Comparison of ENCODE assay signal across 14 mouse cellular contexts in the genomic region with DNA sequence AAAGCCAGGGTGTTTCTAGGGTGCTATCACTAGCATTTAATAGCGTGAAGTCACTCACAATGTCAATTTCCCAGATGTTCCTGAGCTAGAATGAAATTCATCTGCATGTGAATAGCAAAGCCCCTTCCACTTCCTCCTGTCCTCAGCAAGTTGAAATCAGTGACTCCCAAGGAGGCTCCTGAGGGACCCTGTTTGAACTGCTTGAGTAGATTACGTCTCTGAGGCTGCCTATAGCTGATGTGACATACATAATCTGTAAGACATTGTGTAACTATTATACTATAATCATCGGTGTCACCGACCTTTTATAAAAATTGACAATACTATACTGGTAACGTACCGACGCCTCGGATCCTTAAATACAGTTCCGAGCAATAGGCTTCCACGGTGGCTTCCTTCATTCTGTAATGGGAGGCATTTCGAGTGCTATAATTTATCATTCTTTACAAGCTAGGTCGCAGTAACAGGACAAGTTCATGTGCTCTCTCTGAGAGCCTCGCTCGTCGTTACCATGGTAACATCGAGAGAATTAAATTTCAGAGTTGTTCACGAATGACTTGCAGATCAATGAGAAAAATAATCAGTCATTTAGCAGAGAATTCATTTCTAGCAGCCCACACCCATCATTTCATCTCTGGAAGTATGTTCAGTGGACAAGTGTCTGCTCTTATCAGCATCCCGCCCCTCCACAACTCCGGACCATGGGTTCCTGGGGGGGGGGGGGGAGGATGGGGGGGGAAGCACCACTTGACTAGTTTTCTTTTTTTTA. TPM values are rescaled to one million over a fixed set of nuclear protein-coding genes. Genes with fewer than 3 reads are reported as not detected.
DNase-seq lines count a peak whose midpoint lies in the region; ATAC-seq lines count a peak whose summit lies in the region.
"Had no signal": no experiment of that assay in that cellular context is flagged by ENCODE, and none has a peak within 500 bp of the region (broad histone marks: within the 10 kb centered on the region; RNA-seq: fewer than 3 reads in every experiment).

No protein-coding gene starts in this region.

- peak; percentile 45 for ATAC-seq in neural tube, embryonic 11.5 days (ENCODE audit: insufficient read depth, low FRiP score, low TSS enrichment)
- ATAC-seq in forebrain, embryonic 15.5 days (replicated peaks), result peak; percentile 55; the same call in 1 of the 2 replicates
- peak; percentile 84 for ATAC-seq in hindbrain, embryonic 16.5 days
- peak; percentile 58 for ATAC-seq in neural tube, embryonic 15.5 days (ENCODE audit: low FRiP score)
- ATAC-seq: liver, embryonic 12.5 days had no signal

- 41% methylated on average over 19 of the region's 19 CpGs for WGBS in neural tube, embryonic 11.5 days
- 63% methylated on average over 19 of the region's 19 CpGs for WGBS in forebrain, embryonic 15.5 days
- 34% methylated on average over 19 of the region's 19 CpGs for WGBS in hindbrain, embryonic 16.5 days
- WGBS in neural tube, embryonic 15.5 days, result 24% methylated on average over 19 of the region's 19 CpGs

- DNase-seq in neural tube, embryonic 11.5 days (ENCODE audit: low spot score), result peak; percentile 36
- no peak for DNase-seq in neural tube, embryonic 10.5 days (ENCODE audit: extremely low spot score, low spot score)
- DNase-seq in urinary bladder, postnatal 10 days (ENCODE audit: low spot score), result no peak
- DNase-seq in urinary bladder, postnatal 14 days (ENCODE audit: low spot score), result no peak
- DNase-seq: cerebellum, adult 9-11 months; kidney, postnatal 14 days had no signal

- peak overlapping the region; percentile 65; the same call in 1 of the 2 replicates for H3K27ac ChIP-seq in neural tube, embryonic 11.5 days (ENCODE audit: low read depth, low read length)
- peak overlapping the region; percentile 37 for H3K27ac ChIP-seq in forebrain, embryonic 15.5 days (replicated peaks)
- H3K27ac ChIP-seq in hindbrain, embryonic 16.5 days (ENCODE audit: low read depth, low read length), result peak overlapping the region; percentile 14; the same call in 1 of the 2 replicates
- H3K27ac ChIP-seq in neural tube, embryonic 15.5 days (replicated peaks), result peak overlapping the region; percentile 51; the same call in 1 of the 2 replicates
- H3K27ac ChIP-seq: embryonic facial prominence, embryonic 13.5 days; liver, embryonic 12.5 days had no signal

- peaks cover 16% of the 10 kb centered on the region for H3K4me1 ChIP-seq in neural tube, embryonic 11.5 days (ENCODE audit: control insufficient read depth, insufficient read depth, low read length)
- H3K4me1 ChIP-seq in forebrain, embryonic 15.5 days, result peaks cover 3% of the 10 kb centered on the region; the same call in 1 of the 2 replicates
- peaks cover 11% of the 10 kb centered on the region for H3K4me1 ChIP-seq in hindbrain, embryonic 16.5 days (ENCODE audit: control insufficient read depth, insufficient read depth, low read depth, low read length)
- peaks cover 21% of the 10 kb centered on the region for H3K4me1 ChIP-seq in neural tube, embryonic 15.5 days
- H3K4me1 ChIP-seq: liver, embryonic 12.5 days had no signal

- H3K9ac ChIP-seq in neural tube, embryonic 11.5 days (ENCODE audit: low read length), result no peak overlapping the region
- H3K9ac ChIP-seq in forebrain, embryonic 15.5 days (replicated peaks), result no peak overlapping the region
- H3K9ac ChIP-seq in hindbrain, embryonic 16.5 days (ENCODE audit: low read depth, low read length), result no peak overlapping the region
- no peak overlapping the region for H3K9ac ChIP-seq in neural tube, embryonic 15.5 days (replicated peaks)
- H3K9ac ChIP-seq: embryonic facial prominence, embryonic 13.5 days; heart, embryonic 12.5 days; liver, embryonic 12.5 days had no signal

- peak overlapping the region; percentile 9; the same call in 1 of the 2 replicates for H3K4me2 ChIP-seq in neural tube, embryonic 11.5 days (ENCODE audit: low read depth)
- H3K4me2 ChIP-seq in forebrain, embryonic 15.5 days (replicated peaks), result no peak overlapping the region
- H3K4me2 ChIP-seq in hindbrain, embryonic 16.5 days (ENCODE audit: low read length), result no peak overlapping the region; the same call in none of the 2 replicates
- no peak overlapping the region; the same call in 1 of the 2 replicates for H3K4me2 ChIP-seq in neural tube, embryonic 15.5 days
- H3K4me2 ChIP-seq: embryonic facial prominence, embryonic 13.5 days; heart, embryonic 12.5 days; liver, embryonic 12.5 days had no signal

- no peaks in the 10 kb centered on the region for H3K36me3 ChIP-seq in neural tube, embryonic 11.5 days (ENCODE audit: control insufficient read depth, insufficient read depth, low read length)
- no peaks in the 10 kb centered on the region for H3K36me3 ChIP-seq in forebrain, embryonic 15.5 days
- H3K36me3 ChIP-seq in hindbrain, embryonic 16.5 days (ENCODE audit: control insufficient read depth, insufficient read depth, low read length), result no peaks in the 10 kb centered on the region
- no peaks in the 10 kb centered on the region for H3K36me3 ChIP-seq in neural tube, embryonic 15.5 days
- H3K36me3 ChIP-seq: heart, embryonic 12.5 days; liver, embryonic 12.5 days had no signal

- no peaks in the 10 kb centered on the region for H3K27me3 ChIP-seq in neural tube, embryonic 11.5 days (ENCODE audit: control insufficient read depth, insufficient read depth, low read length)
- no peaks in the 10 kb centered on the region for H3K27me3 ChIP-seq in forebrain, embryonic 15.5 days
- no peaks in the 10 kb centered on the region for H3K27me3 ChIP-seq in hindbrain, embryonic 16.5 days (replicated peaks; ENCODE audit: control insufficient read depth, insufficient read depth, low read length)
- no peaks in the 10 kb centered on the region for H3K27me3 ChIP-seq in neural tube, embryonic 15.5 days (replicated peaks)
- H3K27me3 ChIP-seq: CH12.LX; embryonic facial prominence, embryonic 13.5 days; heart, embryonic 12.5 days; liver, embryonic 12.5 days had no signal

- H3K4me3 ChIP-seq in neural tube, embryonic 11.5 days (ENCODE audit: low read depth, low read length), result no peak overlapping the region
- no peak overlapping the region for H3K4me3 ChIP-seq in forebrain, embryonic 15.5 days
- H3K4me3 ChIP-seq in hindbrain, embryonic 16.5 days (ENCODE audit: low read length), result no peak overlapping the region
- H3K4me3 ChIP-seq in neural tube, embryonic 15.5 days (replicated peaks), result no peak overlapping the region
- H3K4me3 ChIP-seq: embryonic facial prominence, embryonic 13.5 days; heart, embryonic 12.5 days; liver, embryonic 12.5 days had no signal

- H3K9me3 ChIP-seq in neural tube, embryonic 11.5 days (ENCODE audit: control insufficient read depth, low read length), result no peaks in the 10 kb centered on the region
- H3K9me3 ChIP-seq in forebrain, embryonic 15.5 days, result no peaks in the 10 kb centered on the region
- no peaks in the 10 kb centered on the region for H3K9me3 ChIP-seq in hindbrain, embryonic 16.5 days (ENCODE audit: control insufficient read depth, low read length)
- no peaks in the 10 kb centered on the region for H3K9me3 ChIP-seq in neural tube, embryonic 15.5 days (replicated peaks)
- H3K9me3 ChIP-seq: embryonic facial prominence, embryonic 13.5 days; heart, embryonic 12.5 days; liver, embryonic 12.5 days had no signal

RNA-seq across cellular contexts. Expression of gene Abcg8, which starts 19.3 kb away (rescaled TPM):
- polyA plus RNA-seq in neural tube, embryonic 11.5 days (2014; fragmentation: Nextera tagmentation; extraction: Ambion mirVana), result not detected in 2 replicates
- polyA plus RNA-seq in forebrain, embryonic 15.5 days (2015; fragmentation: Nextera tagmentation; extraction: Ambion mirVana), result 0.20 and 0.22 TPM in 2 replicates
- polyA plus RNA-seq in hindbrain, embryonic 16.5 days (2015; fragmentation: Nextera tagmentation; extraction: Ambion mirVana), result 0.04 and 0.06 TPM in 2 replicates
- 0.08 TPM in 1 of 2 replicates, not detected in the other for polyA plus RNA-seq in neural tube, embryonic 15.5 days (2015; fragmentation: Nextera tagmentation; extraction: Ambion mirVana)
- polyA plus RNA-seq: heart, embryonic 12.5 days; lung, embryonic 16.5 days had no signal

RNA-seq across cellular contexts. Expression of gene Abcg5, which starts 26.0 kb away (rescaled TPM):
- polyA plus RNA-seq in neural tube, embryonic 11.5 days (2014; fragmentation: Nextera tagmentation; extraction: Ambion mirVana), result 0.16 and 0.52 TPM in 2 replicates
- 2.0 and 3.1 TPM in 2 replicates for polyA plus RNA-seq in forebrain, embryonic 15.5 days (2015; fragmentation: Nextera tagmentation; extraction: Ambion mirVana)
- 1.8 and 2.3 TPM in 2 replicates for polyA plus RNA-seq in hindbrain, embryonic 16.5 days (2015; fragmentation: Nextera tagmentation; extraction: Ambion mirVana)
- 0.93 and 0.95 TPM in 2 replicates for polyA plus RNA-seq in neural tube, embryonic 15.5 days (2015; fragmentation: Nextera tagmentation; extraction: Ambion mirVana)

RNA-seq across cellular contexts. Expression of gene Dync2li1, which starts 30.5 kb away (rescaled TPM):
- 29.6 and 30.4 TPM in 2 replicates for polyA plus RNA-seq in neural tube, embryonic 11.5 days (2014; fragmentation: Nextera tagmentation; extraction: Ambion mirVana)
- 33.4 and 36.1 TPM in 2 replicates for polyA plus RNA-seq in forebrain, embryonic 15.5 days (2015; fragmentation: Nextera tagmentation; extraction: Ambion mirVana)
- polyA plus RNA-seq in hindbrain, embryonic 16.5 days (2015; fragmentation: Nextera tagmentation; extraction: Ambion mirVana), result 39.0 and 40.0 TPM in 2 replicates
- 30.2 and 33.1 TPM in 2 replicates for polyA plus RNA-seq in neural tube, embryonic 15.5 days (2015; fragmentation: Nextera tagmentation; extraction: Ambion mirVana)

Comparison
In these comparisons a context has a peak if more than half of its experiments do, and no peak if none do; other contexts are left out.
1. H3K27ac ChIP-seq: peak in every context shown above with its lines; median percentile 65 in neural tube, embryonic 11.5 days; 51 in neural tube, embryonic 15.5 days; 37 in forebrain, embryonic 15.5 days; 14 in hindbrain, embryonic 16.5 days.